Mouse (Mus musculus) stomach, postnatal 0 days (tissue): ENCODE measurements around the gene Cct8l1.

Experiments used
- CTCF ChIP-seq: IDR thresholded peaks from 2 replicates; pipeline ENCODE4 v1.5.1; 2016; ENCODE audit warnings: antibody characterized with exemption, low read depth, mild to moderate bottlenecking, moderate library complexity
- EP300 ChIP-seq: optimal IDR thresholded peaks from 2 replicates; pipeline ENCODE3; 2016; ENCODE audit warnings: antibody characterized with exemption

DNA sequence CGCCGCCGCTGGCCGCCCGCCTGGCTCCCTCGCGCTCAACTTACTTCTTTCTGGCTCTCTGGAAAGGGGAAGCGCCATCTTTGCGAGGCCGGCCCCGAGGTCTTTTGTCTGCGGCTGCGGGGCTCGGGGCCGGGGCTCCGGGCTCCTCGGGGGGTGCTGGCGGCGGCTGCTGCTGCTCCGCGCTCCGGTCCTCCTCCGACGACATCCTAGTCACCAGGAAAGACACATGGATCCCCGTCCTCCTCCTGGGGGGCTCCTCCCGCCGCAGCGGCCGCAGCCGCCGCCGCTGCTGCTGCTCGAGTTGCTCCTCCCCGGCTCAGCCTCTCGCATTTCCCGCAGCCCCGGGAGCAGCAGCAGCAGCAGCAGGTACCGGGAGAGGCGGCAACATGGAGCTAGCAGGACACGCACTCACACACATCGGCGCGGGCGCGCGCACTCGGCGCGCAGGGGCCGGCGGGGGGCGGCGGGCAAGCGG, 17.5 kb upstream of the Cct8l1 start, which contains the start of gene Kmt2c:
- TF ChIP-seq CTCF, result no peak
- TF ChIP-seq EP300, result no peak
